Mouse (Mus musculus) testis, adult 10 weeks (tissue): ENCODE data around the gene 1700007K13Rik. TPM values are rescaled to one million over a fixed set of nuclear protein-coding genes. Genes with fewer than 3 reads are reported as not detected.

Source experiments
- polyA plus RNA-seq: library from polyadenylated mRNA; stranded (reverse); fragments of 350-450 nt; fragmentation: Illumina TruSeq; extraction: RNeasy Lipid Tissue Mini Kit (QIAGEN cat#74804); gene quantifications from one replicate; pipeline ENCODE4 v1.2.3, GENCODE M21; 2014; ENCODE audit warnings: low read depth, low replicate concordance

The 1700007K13Rik gene
- polyA plus RNA-seq = 91.9 TPM

DNA sequence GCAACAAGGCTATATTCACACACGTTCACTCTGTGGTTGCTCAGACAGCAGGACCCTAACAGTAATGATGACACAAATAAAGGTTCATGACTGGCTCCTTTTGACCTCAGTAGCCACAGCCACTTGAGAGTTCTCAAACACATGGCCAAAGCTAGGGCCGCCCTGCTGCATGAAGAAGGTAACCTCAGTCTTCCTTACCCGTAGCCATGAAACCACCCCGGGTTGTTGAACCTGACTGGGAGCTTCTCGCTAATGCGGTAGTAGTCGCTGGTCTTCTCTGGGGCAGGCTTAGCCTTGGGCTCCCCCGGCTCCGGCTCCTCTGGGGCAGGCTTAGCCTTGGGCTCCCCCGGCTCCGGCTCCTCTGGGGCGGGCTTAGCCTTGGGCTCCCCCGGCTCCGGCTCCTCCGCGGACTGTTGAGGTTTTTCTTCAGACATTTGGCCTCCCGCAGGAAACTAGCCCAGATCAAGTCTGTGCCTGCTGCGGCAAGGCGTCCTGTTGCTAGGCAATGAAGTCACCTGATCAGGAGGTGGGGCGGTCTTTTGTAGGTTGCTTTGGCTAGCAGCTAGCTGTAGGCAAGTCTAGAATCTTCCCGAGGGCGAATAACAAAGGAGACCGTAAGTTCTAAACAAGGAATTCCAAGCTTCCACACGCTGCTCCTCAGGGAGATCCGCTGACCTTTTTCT lies at the start of gene 1700007K13Rik:
Gene 1700007K13Rik (minus strand): TSS at position 497 of the 683 bp plus-strand sequence.

DNA sequence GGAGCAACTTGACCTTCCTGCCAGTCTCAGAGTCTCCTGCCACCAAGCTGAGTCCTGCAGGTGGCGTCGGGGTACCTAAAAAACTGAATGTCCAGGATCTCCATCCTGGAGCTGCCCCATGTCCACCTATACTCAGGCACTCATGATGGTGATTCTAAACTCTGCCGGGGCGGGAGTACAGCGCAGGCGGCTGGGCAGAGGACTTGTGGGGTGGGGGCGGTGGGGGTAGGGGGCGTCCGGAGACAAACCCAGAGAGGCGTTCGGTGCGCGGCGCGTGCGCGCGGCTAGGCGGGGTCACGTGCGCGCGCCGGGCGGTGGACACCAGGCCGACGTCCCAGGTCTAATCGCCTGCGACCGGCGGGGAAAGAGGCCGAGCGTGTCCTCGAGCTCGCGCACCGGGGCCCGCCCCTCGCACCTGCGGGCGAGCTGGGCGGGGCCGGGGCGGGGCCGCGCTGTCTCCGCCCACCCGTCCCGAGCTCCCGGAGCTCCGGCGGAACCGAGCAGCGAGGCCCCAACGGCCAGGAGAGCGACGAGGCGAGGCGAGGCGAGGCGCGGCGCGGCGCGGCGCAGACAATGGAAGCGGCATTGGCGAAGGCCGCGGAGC lies 46.8 kb upstream of the 1700007K13Rik start, which contains the start of gene Ralgds:
Gene Ralgds (plus strand): TSS at position 328 of the 604 bp plus-strand sequence.

GRCm38 (mm10) chr2:28505795-28506194 lies 39.7 kb upstream of the 1700007K13Rik start, which contains the start of gene Gm10134:
Gene Gm10134 (plus strand): TSS chr2:28506095.

DNA sequence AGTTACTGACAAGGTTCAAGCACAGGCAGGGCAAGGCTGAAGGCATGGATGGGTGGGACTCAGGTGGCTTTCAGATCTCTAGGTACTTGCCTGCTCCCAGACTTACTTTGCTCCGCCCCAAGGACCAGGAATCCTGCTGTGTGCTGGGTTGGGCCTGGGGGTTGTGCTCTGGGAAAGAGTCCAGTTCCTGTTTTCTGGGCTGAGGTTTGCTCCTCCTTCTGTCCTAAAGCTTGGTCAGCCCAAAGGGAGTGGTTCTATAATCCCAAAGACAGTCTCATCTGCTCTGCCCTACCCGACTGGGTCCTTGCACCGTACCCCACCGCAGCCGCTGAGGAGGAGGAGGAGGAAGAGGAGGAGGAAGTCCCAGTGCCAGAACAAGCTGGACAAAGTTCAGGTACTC lies 30.5 kb upstream of the 1700007K13Rik start, which contains the start of gene Gbgt1:
Gene Gbgt1 (plus strand): TSS at position 221 of the 400 bp plus-strand sequence.

DNA sequence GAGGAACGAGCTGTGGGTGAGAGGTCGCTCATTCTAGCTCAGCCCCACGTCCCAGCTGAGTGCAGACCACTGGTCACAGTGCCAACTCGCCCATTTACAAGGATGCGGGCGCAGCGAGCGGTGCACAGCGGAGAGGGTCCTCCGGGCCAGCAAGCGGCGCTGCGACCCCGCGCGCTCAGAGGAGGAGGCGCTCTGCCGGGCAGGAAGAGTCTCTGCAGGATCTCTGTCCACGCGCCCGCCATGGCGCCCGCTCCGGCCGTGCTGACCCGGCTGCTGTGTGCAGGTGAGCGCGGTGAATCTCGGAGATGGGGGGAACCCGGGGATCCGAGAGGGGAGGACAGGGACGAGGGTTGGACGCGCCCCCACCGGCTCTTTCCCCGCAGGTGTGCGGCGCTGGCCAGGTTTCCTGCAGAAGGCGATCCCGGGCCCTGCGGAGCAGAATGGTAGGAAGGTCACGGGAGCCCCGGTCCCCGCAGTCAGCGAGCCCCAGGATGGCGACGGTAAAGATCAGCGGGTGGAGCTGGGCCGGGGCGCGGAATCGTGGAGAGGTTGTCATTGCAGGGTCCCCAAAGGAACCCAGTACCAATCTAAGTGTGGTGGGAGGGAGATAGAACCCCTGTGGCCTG lies 1.8 kb upstream of the 1700007K13Rik start, which contains the start of gene Mrps2:
Gene Mrps2 (plus strand): TSS at position 207 of the 626 bp plus-strand sequence.

DNA sequence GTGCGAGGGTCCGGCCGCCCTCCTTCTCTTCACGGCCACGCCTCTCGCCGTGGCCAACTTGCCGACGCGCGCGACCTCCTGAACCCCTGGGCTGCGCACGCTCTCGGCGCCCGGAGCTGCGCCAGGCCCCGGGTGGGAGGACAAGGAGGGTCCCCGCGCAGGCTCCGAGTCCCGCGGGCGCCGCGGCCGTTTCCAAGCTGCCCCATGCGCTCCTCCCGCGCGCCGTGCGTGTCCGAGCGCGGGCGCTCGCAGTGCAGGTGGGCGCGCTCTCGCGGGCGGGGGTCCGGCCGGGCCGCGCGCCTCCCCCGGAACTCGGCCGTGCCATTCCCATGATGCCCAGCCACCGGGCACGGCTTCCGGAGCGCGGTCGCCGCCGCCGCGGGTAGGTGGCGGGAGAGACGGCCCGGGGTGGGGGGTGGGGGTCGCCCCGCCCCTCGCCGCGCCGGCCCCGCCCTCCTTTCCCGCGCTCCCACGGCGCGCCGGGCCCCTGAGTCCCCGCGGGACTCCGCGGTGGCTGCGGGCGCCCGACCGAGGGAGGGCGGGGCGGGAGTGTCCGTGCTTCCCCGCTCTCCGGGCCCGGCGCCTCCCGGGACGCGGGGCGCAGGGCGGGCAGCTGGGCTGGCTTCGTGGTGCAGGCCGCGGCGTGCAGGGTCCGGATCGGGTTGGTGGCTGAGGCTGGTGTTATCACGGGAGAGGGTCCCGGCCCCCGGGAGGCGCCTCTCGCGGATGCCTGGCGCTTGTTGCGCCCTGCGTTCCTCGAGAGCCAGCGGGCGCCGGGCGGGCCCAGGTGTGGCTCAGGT lies 19.4 kb downstream of the 1700007K13Rik start, which contains the start of gene Ppp1r26:
Gene Ppp1r26 (plus strand): TSS at position 286 of the 800 bp plus-strand sequence.

Other genes starting within 250 kb of the 1700007K13Rik start
- gene Ppp1r26, start 19.5 kb downstream of the 1700007K13Rik start, polyA plus RNA-seq = 3.7 TPM
- gene Mrps2, start 1.7 kb upstream of the 1700007K13Rik start, polyA plus RNA-seq = 25.5 TPM
- not detected for gene Gbgt1, start 30.6 kb upstream of the 1700007K13Rik start, polyA plus RNA-seq
- gene Gm10134, start 39.8 kb upstream of the 1700007K13Rik start, polyA plus RNA-seq = not detected
- gene Ralgds, start 46.8 kb upstream of the 1700007K13Rik start, polyA plus RNA-seq = 60.8 TPM
- not detected for gene Cel, start 97.1 kb upstream of the 1700007K13Rik start, polyA plus RNA-seq
- 3.6 TPM for gene Gtf3c5, start 117.4 kb upstream of the 1700007K13Rik start, polyA plus RNA-seq
- gene Gfi1b, start 155.7 kb upstream of the 1700007K13Rik start, polyA plus RNA-seq = not detected
- 10.6 TPM for gene Tsc1, start 174.9 kb upstream of the 1700007K13Rik start, polyA plus RNA-seq
- 23.7 TPM for gene Spaca9, start 233.4 kb upstream of the 1700007K13Rik start, polyA plus RNA-seq
- gene Ak8, start 233.8 kb upstream of the 1700007K13Rik start, polyA plus RNA-seq = 60.9 TPM